Mouse (Mus musculus) right cerebral cortex, postnatal 36 days (tissue): Measurements from ENCODE around the gene Btg3.

Experiments used
- DNase-seq, 2 experiments: peaks; one replicate each; pipeline ENCODE4 v3.0.0; 2022; ENCODE audit warnings: low spot score in 2 of 2, mixed read lengths in 1 of 2

The Btg3 gene

DNA sequence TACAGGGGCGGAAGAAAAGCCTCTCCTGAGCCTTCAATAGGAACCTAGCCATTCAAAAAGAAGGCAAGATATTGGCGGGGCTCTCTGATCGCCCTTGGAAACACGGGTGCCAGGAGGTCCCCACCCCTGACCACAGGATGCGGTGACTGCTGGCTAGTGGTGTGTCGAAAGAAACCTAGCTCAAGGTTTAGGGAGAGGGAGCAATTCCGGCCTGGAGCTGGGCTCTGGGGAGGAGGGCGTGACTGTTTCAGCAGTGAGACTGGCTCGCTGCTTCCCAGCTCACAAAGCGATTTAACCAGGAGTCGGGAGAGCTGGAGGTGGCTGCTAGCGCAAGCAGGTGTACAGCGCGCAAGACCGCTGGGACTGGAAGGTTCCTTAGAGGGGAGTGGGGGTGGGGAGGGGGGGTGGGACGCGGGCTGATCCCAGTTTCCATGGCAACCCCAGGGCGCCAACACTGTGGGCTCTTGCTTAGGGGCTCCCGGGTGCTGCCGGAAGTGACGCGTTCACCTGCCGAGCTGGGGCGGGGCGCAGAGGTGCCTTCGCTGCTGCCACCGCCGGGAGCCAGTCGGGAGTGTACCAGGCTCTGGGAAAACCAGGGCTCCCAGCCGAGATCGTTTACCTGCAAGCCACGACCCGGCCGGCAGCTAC, 75.7 kb downstream of the Btg3 start, which contains the start of gene Cxadr:
Cxadr (plus strand) TSS at position 307 of the 648 bp plus-strand sequence.
- peak; percentile 82 to 85 for DNase-seq

- DNase-seq: no peak
Measured at GRCm38 (mm10) chr16:78296114-78296513, 80.9 kb downstream of the Btg3 start.

GRCm38 (mm10) chr16:78295601-78296000, 81.4 kb downstream of the Btg3 start:
- no peak for DNase-seq

- DNase-seq: no peak
Measured at GRCm38 (mm10) chr16:78294606-78295275, 82.3 kb downstream of the Btg3 start.

- DNase-seq: no peak
Measured at GRCm38 (mm10) chr16:78294051-78294450, 82.9 kb downstream of the Btg3 start.

- no peak for DNase-seq
Measured at GRCm38 (mm10) chr16:78283231-78283630, 93.8 kb downstream of the Btg3 start.
